Mouse (Mus musculus) limb, embryonic 10.5 days (tissue): ENCODE measurements around the gene Wdr95. TPM values are rescaled to one million over a fixed set of nuclear protein-coding genes. Genes with fewer than 3 reads are reported as not detected.

ENCODE experiments used
- DNase-seq: peaks from one replicate; pipeline ENCODE4 v3.0.0-alpha.2; 2017; ENCODE audit warnings: low spot score
- H3K27ac ChIP-seq: fragments of 300-500 bp; sonication (generic); 2 replicates; pipeline ENCODE4 v1.5.1; 2016; ENCODE audit warnings: mild to moderate bottlenecking
- H3K27me3 ChIP-seq: fragments of 300-500 bp; sonication (generic); 2 replicates; pipeline ENCODE4 v1.6.1; 2016; ENCODE audit warnings: low read depth, mild to moderate bottlenecking; ENCODE audit not compliant: poor library complexity, severe bottlenecking
- H3K36me3 ChIP-seq: fragments of 300-500 bp; sonication (generic); 2 replicates; pipeline ENCODE4 v1.6.1; 2016; ENCODE audit warnings: mild to moderate bottlenecking, moderate library complexity
- H3K4me1 ChIP-seq: fragments of 300-500 bp; sonication (generic); 2 replicates; pipeline ENCODE4 v1.6.1; 2016
- H3K4me3 ChIP-seq: fragments of 300-500 bp; sonication (generic); 2 replicates; pipeline ENCODE4 v1.5.1; 2016; ENCODE audit warnings: mild to moderate bottlenecking, moderate library complexity
- H3K9me3 ChIP-seq: fragments of 300-500 bp; sonication (generic); replicated peaks from 2 replicates; pipeline ENCODE4 v1.6.1; 2016; ENCODE audit warnings: mild to moderate bottlenecking
- WGBS: fragments of 180-500 bp; shearing (Covaris S2); methylation state at CpG from one replicate; pipeline ENCODE4 v1.1.7; 2016; 5-methylcytosine and 5-hydroxymethylcytosine counted together
- polyA plus RNA-seq: library from polyadenylated mRNA; unstranded; fragments of >200 nt; fragmentation: Nextera tagmentation; extraction: Ambion mirVana; gene quantifications from 2 replicates; pipeline ENCODE4 v1.2.1, GENCODE M21; 2016

Gene Wdr95
- polyA plus RNA-seq = not detected in 2 replicates

DNA sequence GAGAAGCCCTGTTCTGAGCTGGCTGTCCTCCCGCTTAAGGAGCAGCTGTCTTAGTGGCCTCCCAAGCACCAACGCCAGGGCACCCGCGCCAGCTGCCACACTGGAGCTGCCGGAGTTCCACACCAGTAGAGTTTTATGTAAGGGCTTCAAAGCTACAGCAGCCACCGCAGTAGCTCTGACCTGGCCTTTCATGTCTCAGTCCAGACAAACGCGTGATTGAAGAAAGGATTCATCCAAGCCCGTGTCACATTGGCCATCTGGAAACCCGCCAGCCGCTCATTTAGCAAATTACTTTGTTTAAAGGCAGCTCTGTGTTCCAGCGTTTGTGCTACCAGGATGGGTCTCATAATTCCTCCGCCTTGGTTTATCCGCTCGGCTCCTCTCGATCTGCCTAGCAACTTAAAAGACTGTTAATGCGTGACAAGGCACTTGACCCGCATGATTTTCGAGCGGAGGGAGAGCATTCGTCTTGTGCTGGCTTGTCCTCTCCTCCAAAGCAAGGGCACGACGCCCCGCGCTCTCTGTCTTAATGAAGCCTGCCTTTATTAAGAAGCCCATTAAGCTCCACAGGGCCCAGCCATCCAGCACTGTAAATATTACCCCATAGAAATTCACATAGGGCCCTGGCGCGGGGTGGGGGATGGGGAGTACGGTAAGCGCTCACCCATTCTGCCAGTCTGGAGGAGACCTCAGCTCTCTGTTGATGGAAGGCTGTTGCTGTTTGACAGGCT is at the start of gene Wdr95:
Gene Wdr95, plus strand, starts transcription at position 681 of the 731 bp plus-strand sequence.
- no peaks in the 10 kb centered on the region for H3K27me3 ChIP-seq
- DNase-seq = peak; percentile 61
- 28% methylated on average over 29 of the region's 29 CpGs for WGBS
- no peaks in the 10 kb centered on the region for H3K36me3 ChIP-seq
- peak within 1 kb of the TSS; percentile 37 for H3K4me3 ChIP-seq
- no peaks in the 10 kb centered on the region for H3K9me3 ChIP-seq
- H3K27ac ChIP-seq = peak within 1 kb of the TSS; percentile 38
- peaks cover 18% of the 10 kb centered on the region for H3K4me1 ChIP-seq

- Histone ChIP-seq H3K9me3 (no peaks in the 10 kb centered on the region), H3K27ac (no peak overlapping the region), H3K4me1 (no peaks in the 10 kb centered on the region), H3K27me3 (no peaks in the 10 kb centered on the region), H3K36me3 (no peaks in the 10 kb centered on the region), H3K4me3 (no peak overlapping the region)
- no peak for DNase-seq
- 96% methylated on average over 7 of the region's 7 CpGs for WGBS
These were observed 46.6 kb upstream of the Wdr95 start for GRCm38 (mm10) chr5:149481920-149482319.

GRCm38 (mm10) chr5:149483321-149484052 is 45.0 kb upstream of the Wdr95 start:
- H3K4me1 ChIP-seq = no peaks in the 10 kb centered on the region
- no peaks in the 10 kb centered on the region for H3K27me3 ChIP-seq
- H3K9me3 ChIP-seq = no peaks in the 10 kb centered on the region
- no peaks in the 10 kb centered on the region for H3K36me3 ChIP-seq
- DNase-seq = no peak
- H3K4me3 ChIP-seq = no peak overlapping the region
- WGBS = 66% methylated on average over 12 of the region's 12 CpGs
- H3K27ac ChIP-seq = no peak overlapping the region

DNA sequence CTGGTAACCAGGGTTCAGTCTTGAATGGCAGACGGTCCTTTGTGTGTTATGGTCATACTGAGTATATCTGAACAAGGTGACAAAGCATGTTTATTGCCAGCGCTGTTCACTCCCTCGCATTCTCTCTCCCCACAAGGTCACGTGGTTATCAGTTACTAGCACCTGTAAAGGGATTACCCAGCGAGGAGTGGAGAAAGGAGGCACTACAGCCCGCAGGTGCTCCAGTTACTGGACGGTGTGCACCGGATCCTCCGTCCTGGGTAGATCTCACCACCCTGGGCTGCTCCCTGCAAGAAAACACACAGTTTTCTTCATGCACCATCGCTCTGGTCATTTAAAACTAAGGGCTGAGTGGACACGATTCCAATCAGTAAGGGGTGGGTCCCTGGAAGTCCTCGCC is 44.2 kb upstream of the Wdr95 start:
- Histone ChIP-seq H3K4me3 (no peak overlapping the region), H3K36me3 (no peaks in the 10 kb centered on the region), H3K27me3 (no peaks in the 10 kb centered on the region), H3K9me3 (no peaks in the 10 kb centered on the region), H3K27ac (no peak overlapping the region), H3K4me1 (no peaks in the 10 kb centered on the region)
- DNase-seq = no peak
- 86% methylated on average over 12 of the region's 12 CpGs for WGBS

- DNase-seq = no peak
- H3K4me3 ChIP-seq = no peak overlapping the region
These were observed 43.0 kb upstream of the Wdr95 start for GRCm38 (mm10) chr5:149485447-149485846.

DNA sequence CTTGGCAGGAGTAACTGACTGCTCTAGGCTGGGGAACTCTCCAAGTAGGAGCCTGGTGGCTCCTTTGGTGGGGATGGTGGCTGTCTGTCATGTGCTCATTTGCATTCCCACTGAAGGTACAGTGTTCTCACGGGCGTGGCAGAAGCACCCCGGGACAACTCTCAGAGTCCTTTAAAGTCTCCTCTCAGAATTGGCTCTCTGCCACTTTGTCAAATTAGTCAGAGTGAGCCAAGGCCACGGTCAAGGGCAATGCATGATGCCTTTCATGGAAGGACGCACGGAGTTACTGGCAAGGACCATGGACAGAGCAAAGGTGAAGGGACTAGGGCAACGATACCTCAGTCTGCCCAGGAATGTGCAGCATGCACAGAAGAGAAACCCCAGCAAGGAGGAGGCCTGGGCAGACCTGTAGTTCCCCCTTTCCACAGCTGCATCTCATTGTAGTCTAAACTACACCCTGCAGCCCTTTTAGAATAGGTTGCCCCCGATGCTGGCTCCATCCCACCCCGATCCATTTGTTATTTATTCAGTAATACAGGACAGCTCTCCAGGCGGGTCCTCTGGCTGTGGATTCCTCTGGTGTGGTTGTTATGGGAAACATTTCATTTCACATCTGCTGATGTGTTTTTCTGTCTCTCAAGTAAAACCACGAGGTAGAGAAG is 40.0 kb upstream of the Wdr95 start:
- no peaks in the 10 kb centered on the region for H3K27me3 ChIP-seq
- H3K27ac ChIP-seq = no peak overlapping the region
- DNase-seq = no peak
- H3K4me3 ChIP-seq = no peak overlapping the region
- H3K4me1 ChIP-seq = no peaks in the 10 kb centered on the region
- no peaks in the 10 kb centered on the region for H3K9me3 ChIP-seq
- no peaks in the 10 kb centered on the region for H3K36me3 ChIP-seq
- WGBS = 60% methylated on average over 11 of the region's 11 CpGs

More at GRCm38 (mm10) chr5:149485447-149485846, 43.0 kb upstream of the Wdr95 start:
- no peaks in the 10 kb centered on the region for H3K9me3 ChIP-seq
- H3K36me3 ChIP-seq = no peaks in the 10 kb centered on the region
- H3K27ac ChIP-seq = no peak overlapping the region
- no peaks in the 10 kb centered on the region for H3K27me3 ChIP-seq
- WGBS = 92% methylated on average over 6 of the region's 6 CpGs
- no peaks in the 10 kb centered on the region for H3K4me1 ChIP-seq

- no peak overlapping the region for H3K27ac ChIP-seq
- H3K27me3 ChIP-seq = no peaks in the 10 kb centered on the region
- H3K9me3 ChIP-seq = no peaks in the 10 kb centered on the region
- no peaks in the 10 kb centered on the region for H3K4me1 ChIP-seq
- no peaks in the 10 kb centered on the region for H3K36me3 ChIP-seq
- DNase-seq = no peak
- WGBS = 81% methylated on average over 11 of the region's 11 CpGs
- H3K4me3 ChIP-seq = no peak overlapping the region
These were observed 39.3 kb upstream of the Wdr95 start for GRCm38 (mm10) chr5:149489136-149489535.

GRCm38 (mm10) chr5:149490275-149490674 is 38.2 kb upstream of the Wdr95 start:
- 69% methylated on average over 15 of the region's 15 CpGs for WGBS
- Histone ChIP-seq H3K4me1 (no peaks in the 10 kb centered on the region), H3K27ac (no peak overlapping the region), H3K4me3 (no peak overlapping the region), H3K27me3 (no peaks in the 10 kb centered on the region), H3K9me3 (no peaks in the 10 kb centered on the region), H3K36me3 (no peaks in the 10 kb centered on the region)
- DNase-seq = no peak

DNA sequence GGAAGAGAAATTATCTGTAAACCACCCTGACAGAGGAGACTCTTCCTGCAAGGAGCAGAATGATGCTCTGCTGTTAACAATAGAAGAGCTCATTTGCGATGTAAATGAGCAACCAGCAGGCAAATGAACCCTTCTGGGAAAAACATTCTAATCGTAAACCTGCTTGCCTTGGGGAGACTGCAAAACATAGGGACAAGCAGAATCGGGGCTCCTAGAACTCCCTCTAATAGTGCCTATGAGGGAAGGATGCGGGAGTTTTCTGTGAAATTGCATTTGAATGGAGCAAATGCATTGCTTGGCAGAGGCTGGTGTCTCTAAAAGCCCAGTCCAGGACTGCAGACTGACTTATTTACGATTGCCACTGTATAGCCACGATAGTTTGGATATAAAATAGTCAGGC is 32.8 kb upstream of the Wdr95 start:
- no peak for DNase-seq
- WGBS = 43% methylated on average over 6 of the region's 6 CpGs
- H3K4me1 ChIP-seq = peaks cover 4% of the 10 kb centered on the region; the same call in 1 of the 2 replicates
- H3K27ac ChIP-seq = no peak overlapping the region
- H3K36me3 ChIP-seq = no peaks in the 10 kb centered on the region
- no peaks in the 10 kb centered on the region for H3K27me3 ChIP-seq
- no peaks in the 10 kb centered on the region for H3K9me3 ChIP-seq
- H3K4me3 ChIP-seq = no peak overlapping the region

DNA sequence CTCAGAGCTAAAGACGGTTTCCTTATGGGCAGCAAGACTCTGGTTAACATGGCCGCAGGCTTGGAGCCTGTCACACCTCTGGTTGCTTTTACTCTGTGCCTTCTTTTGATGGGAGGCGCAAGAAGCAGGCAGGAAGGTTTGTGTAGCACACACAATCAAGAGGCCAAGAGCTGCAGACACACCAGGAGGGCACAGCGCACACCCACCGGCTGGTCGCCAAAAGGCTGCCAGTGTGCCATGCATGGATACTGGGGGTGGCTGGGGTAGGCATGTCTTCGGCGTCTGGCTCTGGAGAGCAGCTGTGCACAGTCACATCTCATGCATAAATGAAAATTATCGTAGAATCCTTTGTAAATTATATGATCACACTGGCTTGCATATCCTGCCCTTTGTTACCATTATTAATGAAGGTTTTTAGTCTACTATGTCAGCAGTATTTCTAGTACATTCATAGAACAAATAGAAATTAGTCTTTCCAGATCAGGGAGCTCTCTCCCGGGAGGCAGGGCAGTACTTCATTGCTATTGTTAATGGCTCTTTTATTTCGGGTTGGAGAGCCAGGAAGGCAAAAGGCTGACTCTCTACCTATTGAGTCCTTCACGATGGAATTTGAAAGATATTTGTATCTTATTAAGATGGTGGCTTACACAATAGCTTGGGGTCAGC is 31.9 kb upstream of the Wdr95 start:
- H3K9me3 ChIP-seq = no peaks in the 10 kb centered on the region
- no peaks in the 10 kb centered on the region for H3K27me3 ChIP-seq
- WGBS = 74% methylated on average over 12 of the region's 12 CpGs
- no peaks in the 10 kb centered on the region for H3K36me3 ChIP-seq
- H3K4me3 ChIP-seq = no peak overlapping the region
- peaks cover 4% of the 10 kb centered on the region; the same call in 1 of the 2 replicates for H3K4me1 ChIP-seq
- H3K27ac ChIP-seq = no peak overlapping the region
- no peak for DNase-seq

DNA sequence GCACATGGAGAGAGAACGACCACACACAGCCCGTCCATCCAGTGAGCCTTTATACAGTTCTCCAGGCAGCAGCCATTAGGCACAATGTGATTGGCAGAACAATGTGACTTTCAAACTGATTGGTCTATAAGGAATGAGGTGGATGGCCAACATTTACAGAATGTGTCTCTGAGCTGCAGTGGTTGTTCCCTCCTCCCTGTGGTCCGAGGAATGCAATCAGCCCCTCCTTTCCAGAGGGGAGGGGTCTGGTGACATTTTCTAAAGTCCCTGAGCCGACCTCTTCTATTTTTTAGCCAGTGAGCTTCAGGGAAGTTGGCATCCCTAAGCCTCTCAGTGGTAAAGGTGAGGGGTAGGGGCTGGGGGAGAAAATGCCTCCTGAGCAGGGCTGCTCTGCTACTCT is 28.5 kb upstream of the Wdr95 start:
- no peak overlapping the region for H3K27ac ChIP-seq
- DNase-seq = no peak
- H3K36me3 ChIP-seq = no peaks in the 10 kb centered on the region
- no peak overlapping the region for H3K4me3 ChIP-seq
- 57% methylated on average over 4 of the region's 4 CpGs for WGBS
- no peaks in the 10 kb centered on the region for H3K9me3 ChIP-seq
- H3K4me1 ChIP-seq = peaks cover 4% of the 10 kb centered on the region; the same call in 1 of the 2 replicates
- no peaks in the 10 kb centered on the region for H3K27me3 ChIP-seq

- Histone ChIP-seq H3K36me3 (no peaks in the 10 kb centered on the region), H3K4me1 (peaks cover 4% of the 10 kb centered on the region; the same call in 1 of the 2 replicates), H3K9me3 (no peaks in the 10 kb centered on the region), H3K4me3 (no peak overlapping the region), H3K27me3 (no peaks in the 10 kb centered on the region), H3K27ac (no peak overlapping the region)
- no peak for DNase-seq
- 86% methylated on average over 23 of the region's 23 CpGs for WGBS
These were observed 24.9 kb upstream of the Wdr95 start for GRCm38 (mm10) chr5:149503423-149504175.
